Mouse (Mus musculus): ENCODE results near the gene Armt1. TPM values are rescaled to one million over a fixed set of nuclear protein-coding genes. Genes with fewer than 3 reads are reported as not detected.

Gene Armt1
- polyA plus RNA-seq (2017; shearing (Covaris generic)): 25.2 TPM

GRCm38 (mm10) chr10:4432123-4432931 lies at the start of gene Armt1, which contains the start of gene Rmnd1:
Gene Armt1 (plus strand): TSS chr10:4432467.
Gene Rmnd1 (minus strand): TSS chr10:4432388.

GRCm38 (mm10) chr10:4387701-4388383 lies 44.4 kb upstream of the Armt1 start, which contains the start of gene Zbtb2:
Gene Zbtb2 (minus strand): TSS chr10:4388108.

GRCm38 (mm10) chr10:4482355-4482754 lies 50.1 kb downstream of the Armt1 start, which contains the start of gene Ccdc170:
Gene Ccdc170 (plus strand): TSS chr10:4482502.

Other genes starting within 250 kb of the Armt1 start
- 8.2 TPM for gene Akap12, start 166.1 kb upstream of the Armt1 start, polyA plus RNA-seq (2017; shearing (Covaris generic))
- gene Zbtb2, start 44.4 kb upstream of the Armt1 start, polyA plus RNA-seq (2017; shearing (Covaris generic)): 43.6 TPM
- 71.6 TPM for gene Rmnd1, start 79 bp upstream of the Armt1 start, polyA plus RNA-seq (2017; shearing (Covaris generic))
- 0.13 TPM for gene Ccdc170, start 50.0 kb downstream of the Armt1 start, polyA plus RNA-seq (2017; shearing (Covaris generic))
- gene Esr1, start 179.1 kb downstream of the Armt1 start, polyA plus RNA-seq (2017; shearing (Covaris generic)): 1.5 TPM